Mouse (Mus musculus): ENCODE measurements around the gene Rbfox2. TPM values are rescaled to one million over a fixed set of nuclear protein-coding genes. Genes with fewer than 3 reads are reported as not detected.

Gene Rbfox2
- polyA plus RNA-seq, 1 experiment from 2014 or later = 53.2 TPM

GRCm38 (mm10) chr15:77031271-77031670 lies 275.5 kb downstream of the Rbfox2 start:
- no peak for ATAC-seq

DNA sequence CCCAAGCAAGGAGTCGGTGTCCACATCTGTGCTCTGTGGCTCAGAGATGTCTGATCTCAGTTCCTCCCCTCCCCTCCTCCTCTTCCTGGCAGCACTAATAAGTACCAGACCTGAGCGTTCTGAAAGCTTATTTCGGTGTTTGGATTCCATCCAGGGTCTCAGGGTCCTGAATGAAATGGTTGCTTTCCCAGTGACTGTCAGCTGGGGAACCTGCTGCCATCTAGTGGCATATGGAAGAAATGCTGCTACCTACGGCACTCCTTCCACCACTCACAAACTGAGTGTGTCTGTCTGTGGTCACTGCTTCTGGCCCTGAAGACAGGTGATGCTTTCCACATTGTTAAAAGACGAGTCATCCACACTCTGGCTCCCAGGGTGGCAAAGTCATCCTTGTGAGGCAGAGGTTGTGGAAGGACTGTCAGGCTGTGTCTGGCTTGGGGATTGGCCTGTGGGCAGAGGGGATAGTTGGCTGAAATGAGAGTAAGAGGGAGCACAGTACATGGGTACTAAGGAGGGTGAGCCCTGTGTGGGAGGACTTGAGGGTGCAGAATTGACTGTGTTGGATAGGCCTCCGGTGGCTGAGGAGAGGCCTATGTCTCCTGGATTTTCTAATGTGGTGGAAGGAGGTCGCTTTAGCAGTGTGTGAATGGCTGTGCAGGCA lies 277.3 kb downstream of the Rbfox2 start:
- POLR2A ChIA-PET = no interaction called here
- in situ Hi-C loops (cut with MboI; ENCODE audit: low pct_unique_long_range_greater_than_20kb) = no loop called here
- DNase-seq (ENCODE audit: low read depth, low spot score) = peak; percentile 62
- ATAC-seq = peak; percentile 85
- CTCF ChIA-PET = interaction anchor here (0.8 kb wide), 1 partner anchor 25 kb away, joined by 3 read pairs; no protein-coding TSS in a partner anchor
- peak; percentile 94 for TF ChIP-seq CTCF (IDR thresholded peaks at IDR 0.05)
- no peaks in the 10 kb centered on the region for H3K27me3 ChIP-seq

More at GRCm38 (mm10) chr15:77031271-77031670, 275.5 kb downstream of the Rbfox2 start:
- CTCF ChIA-PET = no interaction called here
- DNase-seq (ENCODE audit: low read depth, low spot score) = peak; percentile 42
- POLR2A ChIA-PET = no interaction called here
- in situ Hi-C loops (cut with MboI; ENCODE audit: low pct_unique_long_range_greater_than_20kb) = no loop called here
- H3K27me3 ChIP-seq = no peaks in the 10 kb centered on the region
- TF ChIP-seq CTCF (IDR thresholded peaks at IDR 0.05) = no peak

Other genes starting within 250 kb of the Rbfox2 start
- not detected for gene Apol7a, start 92.1 kb upstream of the Rbfox2 start, polyA plus RNA-seq (2021)
- 0.12 TPM for gene Apol9a, start 104.1 kb upstream of the Rbfox2 start, polyA plus RNA-seq (2021)
- not detected for gene Apol7b, start 140.5 kb upstream of the Rbfox2 start, polyA plus RNA-seq (2021)
- gene Apol10a, start 170.0 kb upstream of the Rbfox2 start, polyA plus RNA-seq (2021) = not detected
- 0.06 TPM for gene Apol11a, start 201.3 kb upstream of the Rbfox2 start, polyA plus RNA-seq (2021)
- gene Apol7c, start 226.3 kb upstream of the Rbfox2 start, polyA plus RNA-seq (2021) = not detected

Measured in Patski (cell line).